Mouse (Mus musculus): ENCODE measurements around the gene Fnbp1l.

GRCm38 (mm10) chr3:122515568-122516326 lies 103.8 kb downstream of the Fnbp1l start:
- TF ChIP-seq POLR2A (IDR thresholded peaks at IDR 0.05; ENCODE audit: extremely low read depth, insufficient read depth, low read length) (no peak), CTCF (IDR thresholded peaks at IDR 0.05; ENCODE audit: extremely low read depth, insufficient read depth, low read length) (no peak)

Data from cortical plate, adult 2 months (tissue).